Mouse (Mus musculus) thymus, adult 2 months (tissue): Measurements from ENCODE around the gene Kxd1.

Source experiments
- CTCF ChIP-seq: fragments of 200-500 bp; IDR thresholded peaks from 2 replicates; pipeline ENCODE4 v1.5.1; 2012; ENCODE audit warnings: mild to moderate bottlenecking, control low read depth, low read length, moderate library complexity, borderline replicate concordance; ENCODE audit not compliant: control insufficient read depth, poor library complexity, insufficient read depth; ENCODE audit errors: extremely low read depth
- POLR2A ChIP-seq: fragments of 200-500 bp; IDR thresholded peaks from 2 replicates; pipeline ENCODE4 v1.6.1; 2012; ENCODE audit warnings: mild to moderate bottlenecking, low read length, control low read depth, moderate library complexity; ENCODE audit not compliant: control insufficient read depth, poor library complexity, insufficient read depth; ENCODE audit errors: extremely low read depth

- TF ChIP-seq CTCF (no peak), POLR2A (no peak)
Measured at GRCm38 (mm10) chr8:70562802-70563201, 35.0 kb upstream of the Kxd1 start.
